12 mouse cellular contexts compared by ENCODE assay signal in the genomic region with DNA sequence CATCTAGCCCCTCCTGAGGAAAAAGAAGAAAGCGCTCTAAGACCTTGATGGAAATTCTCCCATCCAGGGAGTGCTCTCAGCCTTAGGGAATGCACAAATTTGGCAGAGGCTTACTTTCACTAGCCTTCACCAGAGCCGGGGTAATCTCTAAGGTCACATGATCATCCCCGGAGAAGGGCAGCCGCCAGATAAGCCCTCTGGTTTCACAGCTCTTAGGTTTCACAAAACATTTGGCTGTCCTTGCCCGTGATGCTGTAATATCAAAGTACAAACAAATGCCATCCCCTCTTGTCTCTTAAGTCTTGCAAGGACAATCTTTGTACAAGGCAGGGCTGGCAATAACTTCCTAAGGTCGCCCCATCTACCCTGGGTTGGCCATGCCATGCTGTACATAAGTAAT.
DNase-seq lines count a peak whose midpoint lies in the region; ATAC-seq lines count a peak whose summit lies in the region.
"Had no signal": no experiment of that assay in that cellular context is flagged by ENCODE, and none has a peak within 500 bp of the region (broad histone marks: within the 10 kb centered on the region; RNA-seq: fewer than 3 reads in every experiment).

No protein-coding gene starts in this region.

- H3K27ac ChIP-seq in heart, embryonic 13.5 days (replicated peaks) = peak overlapping the region; percentile 51
- H3K27ac ChIP-seq: hindbrain, postnatal 0 days; kidney, postnatal 0 days; limb, embryonic 13.5 days had no signal

- no peak overlapping the region for H3K4me3 ChIP-seq in heart, embryonic 13.5 days
- H3K4me3 ChIP-seq: limb, embryonic 13.5 days had no signal

- no peaks in the 10 kb centered on the region for H3K9me3 ChIP-seq in heart, embryonic 13.5 days
- H3K9me3 ChIP-seq: limb, embryonic 13.5 days had no signal

- H3K9ac ChIP-seq in heart, embryonic 13.5 days = no peak overlapping the region
- H3K9ac ChIP-seq: limb, embryonic 13.5 days had no signal

- WGBS in heart, embryonic 13.5 days = 10% methylated on average over 6 of the region's 6 CpGs

- peaks cover 7% of the 10 kb centered on the region for H3K27me3 ChIP-seq in heart, embryonic 13.5 days (replicated peaks)

- peaks cover 48% of the 10 kb centered on the region for H3K4me1 ChIP-seq in heart, embryonic 13.5 days

- DNase-seq in adrenal gland, adult 2 months = peak; percentile 88
- no peak for DNase-seq in adrenal gland, postnatal 4 days (ENCODE audit: low spot score in 2 of 2)
- DNase-seq in ovary, postnatal 36 days (ENCODE audit: low spot score) = peak; percentile 55
- no peak for DNase-seq in ovary, postnatal 14 days (ENCODE audit: low spot score)
- peak; percentile 27 for DNase-seq in skeletal muscle tissue, adult 2 months (ENCODE audit: low read depth, low spot score)
- no peak for DNase-seq in lung, postnatal 36 days
- no peak for DNase-seq in layer of hippocampus, adult 9-11 months
- DNase-seq: gastrocnemius, postnatal 10 days had no signal

- peak overlapping the region; percentile 29 for H3K4me2 ChIP-seq in heart, embryonic 13.5 days
- H3K4me2 ChIP-seq: limb, embryonic 13.5 days had no signal

- no peaks in the 10 kb centered on the region for H3K36me3 ChIP-seq in heart, embryonic 13.5 days
- H3K36me3 ChIP-seq: limb, embryonic 13.5 days had no signal

- no peak for ATAC-seq in heart, embryonic 13.5 days (ENCODE audit: extremely low read depth, insufficient number of reproducible peaks, low FRiP score, low TSS enrichment)
- ATAC-seq: hindbrain, postnatal 0 days had no signal

Comparison
In these comparisons a context has a peak if more than half of its experiments do, and no peak if none do; other contexts are left out.
1. DNase-seq: peak in adrenal gland, adult 2 months (single experiment), ovary, postnatal 36 days (single experiment) and skeletal muscle tissue, adult 2 months (single experiment); none in adrenal gland, postnatal 4 days (0 of 2), ovary, postnatal 14 days (single experiment), lung, postnatal 36 days (single experiment) and layer of hippocampus, adult 9-11 months (single experiment).